Mouse (Mus musculus): Measurements from ENCODE around the gene Igsf9.

Gene Igsf9

DNA sequence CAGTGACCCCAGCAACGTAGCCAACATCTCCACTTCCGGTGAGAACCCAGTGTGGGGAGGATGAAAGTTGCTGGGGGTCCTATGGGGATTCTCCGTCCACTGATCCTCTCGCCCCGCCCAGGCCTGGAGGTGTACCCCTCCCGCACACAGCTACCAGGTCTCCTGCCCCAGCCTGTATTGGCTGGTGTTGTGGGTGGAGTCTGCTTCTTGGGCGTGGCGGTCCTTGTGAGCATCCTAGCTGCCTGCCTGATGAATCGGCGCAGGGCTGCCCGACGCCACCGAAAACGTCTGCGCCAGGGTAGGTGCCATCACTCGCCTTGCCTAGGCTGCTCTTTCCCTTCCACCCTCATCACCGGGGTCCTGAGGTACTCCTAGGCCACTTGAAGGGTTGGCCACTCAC, 14.4 kb downstream of the Igsf9 start:
- no peak for DNase-seq (ENCODE audit: low spot score in 2 of 2)

DNA sequence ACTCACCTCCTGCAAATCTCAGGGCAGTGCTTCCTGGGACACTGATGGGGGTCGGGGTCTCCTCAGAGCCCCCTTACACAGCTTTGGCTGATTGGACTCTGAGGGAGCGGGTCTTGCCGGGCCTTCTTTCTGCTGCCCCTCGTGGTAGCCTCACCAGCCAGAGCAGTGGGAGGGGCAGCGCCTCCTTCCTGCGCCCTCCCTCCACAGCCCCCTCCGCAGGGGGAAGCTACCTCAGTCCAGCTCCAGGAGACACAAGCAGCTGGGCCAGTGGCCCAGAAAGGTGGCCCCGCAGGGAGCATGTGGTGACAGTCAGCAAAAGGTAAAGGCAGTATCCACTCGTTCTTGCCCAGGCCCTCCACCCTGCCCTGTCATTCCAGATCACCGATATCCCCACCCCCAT, 15.8 kb downstream of the Igsf9 start:
- no peak for DNase-seq (ENCODE audit: low spot score in 2 of 2)

GRCm38 (mm10) chr1:172499765-172500441, 18.3 kb downstream of the Igsf9 start, which contains the start of gene Tagln2:
Tagln2 (plus strand) TSS chr1:172500047.
- no peak for DNase-seq (ENCODE audit: low spot score in 2 of 2)

DNA sequence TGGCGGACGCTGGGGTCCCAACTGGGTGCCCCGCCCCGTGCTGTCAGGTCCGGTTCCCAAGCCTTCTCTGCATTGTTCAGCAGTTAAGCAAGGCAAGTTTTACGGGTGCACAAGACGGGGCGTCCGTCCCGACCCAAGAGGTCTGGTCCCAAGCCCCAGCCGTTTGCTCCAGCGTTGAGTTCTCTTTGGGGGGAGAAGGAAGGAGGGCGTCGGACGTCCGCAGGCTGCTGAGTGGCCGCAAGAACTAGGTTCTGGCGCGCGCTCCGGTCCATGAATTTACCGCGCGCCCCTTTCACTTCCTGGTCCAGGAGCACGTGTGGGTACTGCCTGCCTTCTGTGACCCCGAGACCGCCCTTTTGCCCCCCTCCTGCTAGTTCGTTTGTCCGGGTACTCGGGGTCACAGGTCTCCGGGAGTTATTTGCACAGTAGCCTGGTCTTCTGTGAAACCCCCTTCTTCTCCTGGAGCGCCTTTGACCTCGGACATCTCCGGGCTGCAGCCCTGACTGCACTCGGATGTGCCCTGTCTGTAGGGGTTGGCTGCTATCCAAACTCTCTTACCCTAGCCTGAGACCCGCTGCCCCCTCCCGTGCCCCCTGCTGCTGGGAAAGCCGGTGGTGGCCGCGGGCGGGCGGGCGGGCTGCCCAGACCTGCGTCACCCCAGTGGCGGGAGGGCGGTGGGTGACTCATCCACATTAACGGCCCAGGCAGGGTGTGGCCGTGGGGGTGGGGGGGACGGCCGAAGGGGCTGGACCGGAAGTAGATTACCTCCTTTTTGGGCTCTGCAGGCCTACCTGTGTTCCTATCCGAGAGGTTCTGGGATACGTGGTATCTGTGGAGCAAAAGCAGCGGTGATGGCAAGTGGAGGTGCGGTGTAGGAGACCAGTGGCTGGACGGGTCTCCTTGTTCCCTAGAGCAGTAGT, 19.1 kb downstream of the Igsf9 start:
- DNase-seq (ENCODE audit: low spot score in 2 of 2), result no peak

DNA sequence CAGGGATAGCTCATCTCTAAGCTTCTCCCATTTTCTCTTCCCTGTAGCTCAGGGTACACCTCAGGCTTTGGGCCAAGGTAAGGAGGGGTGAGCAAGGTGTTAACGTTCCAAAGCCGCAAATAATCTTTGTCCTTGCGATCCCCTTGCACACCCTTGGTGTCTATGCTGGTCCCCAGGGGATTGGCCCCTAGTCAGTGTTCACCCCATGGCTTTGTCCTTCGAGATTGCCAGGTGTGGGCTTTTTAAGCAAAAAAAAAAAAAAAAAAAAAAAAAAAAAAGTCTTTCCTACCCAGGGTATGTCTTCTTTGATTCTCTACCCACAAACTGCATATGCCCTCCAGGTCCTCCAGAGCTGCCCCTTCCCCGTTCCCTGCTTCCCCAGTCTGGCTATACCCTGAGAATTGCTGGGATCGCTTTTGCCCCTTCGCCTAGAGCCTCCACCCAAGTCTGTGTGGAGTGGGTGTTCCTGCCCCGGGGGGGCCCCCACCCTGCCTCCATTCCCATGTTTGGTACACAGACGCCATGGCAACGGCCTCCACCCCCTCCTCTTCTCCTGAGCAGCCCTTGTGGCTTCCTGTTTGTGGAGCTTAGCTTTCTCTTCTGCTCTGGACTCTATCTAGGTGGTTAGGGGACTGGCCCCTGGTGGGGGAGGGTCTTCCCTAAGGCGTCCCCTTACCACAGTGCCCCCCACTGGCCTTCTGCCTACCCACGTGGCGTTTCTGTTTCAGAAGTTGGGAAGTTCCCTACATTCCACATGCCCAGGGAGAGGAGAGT, 20.0 kb downstream of the Igsf9 start:
- DNase-seq (ENCODE audit: low spot score in 2 of 2), result no peak

- no peak for DNase-seq (ENCODE audit: low spot score in 2 of 2)
Measured at GRCm38 (mm10) chr1:172502145-172503110, 20.8 kb downstream of the Igsf9 start.

DNA sequence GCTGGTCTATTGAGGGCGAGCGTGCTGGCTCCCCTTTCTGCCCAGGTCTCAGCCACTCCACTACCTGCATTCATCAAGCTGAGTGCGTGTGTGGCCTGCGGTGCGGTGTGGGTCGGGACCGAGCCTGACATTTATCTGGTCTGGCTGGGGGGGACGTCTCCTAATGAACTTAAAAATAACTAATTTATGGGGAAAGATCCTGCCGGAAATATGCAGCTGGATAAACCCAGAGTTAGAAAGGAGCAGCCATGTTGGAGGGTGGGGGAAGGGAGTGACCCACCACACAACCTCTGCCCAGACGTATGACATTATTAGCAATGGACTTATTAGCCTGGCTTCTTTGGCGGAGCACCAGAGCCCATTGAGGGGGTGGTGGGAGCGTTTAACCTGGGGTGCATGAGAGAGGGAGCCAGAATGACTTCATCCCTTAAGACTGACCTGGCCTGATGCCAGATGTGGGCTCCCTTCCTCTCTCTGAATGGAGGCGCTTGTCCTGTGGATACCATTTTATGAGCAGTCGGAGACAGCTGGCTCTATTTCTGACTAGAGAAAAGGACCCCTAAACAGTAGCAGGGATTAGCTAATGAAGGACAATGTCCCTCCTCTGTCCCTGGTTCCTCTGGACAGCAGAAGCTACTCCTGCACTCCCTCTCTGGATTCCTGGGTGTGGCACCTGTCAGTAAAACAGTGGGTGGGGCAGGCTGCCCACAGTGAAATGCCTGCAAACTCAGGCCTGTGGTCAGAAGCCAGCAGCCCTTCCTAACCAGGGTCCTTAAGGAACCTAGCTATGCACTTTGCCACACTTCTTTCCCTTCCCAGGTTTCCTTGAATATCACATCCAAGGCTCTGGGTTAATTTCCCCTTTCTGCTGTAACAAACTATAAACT, 21.8 kb downstream of the Igsf9 start:
- no peak for DNase-seq (ENCODE audit: low spot score in 2 of 2)

- DNase-seq (ENCODE audit: low spot score in 2 of 2), result no peak
Measured at GRCm38 (mm10) chr1:172504756-172505155, 23.2 kb downstream of the Igsf9 start.

DNA sequence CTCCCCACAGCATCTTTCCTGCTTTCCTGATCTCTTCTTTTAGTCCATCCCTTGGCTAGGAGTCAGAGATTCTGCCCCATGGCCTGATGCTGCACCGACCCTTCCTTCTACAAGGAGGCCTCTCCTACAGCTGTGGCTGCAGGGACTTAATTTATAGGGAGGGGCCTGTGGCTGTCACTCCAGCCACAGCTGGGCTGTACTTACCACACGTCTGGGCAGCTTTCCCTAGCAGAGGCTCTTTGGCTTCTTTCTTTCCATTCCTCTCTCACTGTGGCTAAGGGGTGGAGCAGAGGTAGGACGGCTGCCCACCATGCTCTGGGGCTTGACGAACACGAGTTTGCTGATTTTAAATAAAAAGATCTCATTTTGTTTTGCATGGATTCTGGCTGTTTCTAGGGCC, 25.4 kb downstream of the Igsf9 start:
- DNase-seq (ENCODE audit: low spot score in 2 of 2), result no peak

GRCm38 (mm10) chr1:172507701-172508100, 26.1 kb downstream of the Igsf9 start:
- no peak for DNase-seq (ENCODE audit: low spot score in 2 of 2)

DNA sequence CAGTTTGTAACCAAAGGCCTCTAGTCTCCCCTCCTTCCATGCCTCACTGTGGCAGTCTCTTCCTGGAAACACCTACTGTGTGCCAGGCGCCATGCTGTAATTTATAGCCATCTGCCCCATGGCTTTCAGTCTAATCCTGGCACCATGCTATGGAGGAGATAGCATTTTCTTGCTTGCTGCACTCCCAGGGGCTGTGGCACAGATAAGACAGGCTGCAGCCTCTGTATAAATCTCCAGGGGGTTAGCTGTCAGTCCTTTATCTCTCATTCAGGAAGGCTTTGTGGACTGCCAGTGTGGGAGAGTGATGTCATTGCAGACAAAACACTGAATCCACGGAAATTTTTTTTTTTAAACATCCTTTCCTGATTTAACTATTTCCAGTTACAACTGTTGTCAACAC, 26.6 kb downstream of the Igsf9 start:
- no peak for DNase-seq (ENCODE audit: low spot score in 2 of 2)

DNA sequence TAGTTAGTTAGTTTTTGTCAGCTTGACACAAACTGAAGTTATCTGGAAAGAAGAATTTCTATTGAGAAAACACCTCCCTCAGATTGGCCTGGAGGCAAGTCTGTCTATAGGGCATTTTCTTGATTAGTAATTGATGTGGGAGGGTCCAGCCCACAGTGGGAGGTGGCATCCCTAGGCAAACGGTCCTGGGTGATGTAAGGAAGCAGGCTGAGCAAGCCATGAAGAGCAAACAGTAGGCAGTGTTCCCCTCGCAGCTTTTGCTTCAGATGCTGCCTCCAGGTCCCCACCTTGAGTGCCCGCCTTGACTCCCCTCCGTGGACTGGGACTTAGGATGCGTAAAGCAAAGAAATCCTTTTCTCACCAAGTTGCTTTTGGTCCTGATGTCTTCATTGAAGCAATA, 27.6 kb downstream of the Igsf9 start:
- DNase-seq (ENCODE audit: low spot score in 2 of 2), result no peak

- no peak for DNase-seq (ENCODE audit: low spot score in 2 of 2)
Measured at GRCm38 (mm10) chr1:172509983-172510382, 28.4 kb downstream of the Igsf9 start.

DNA sequence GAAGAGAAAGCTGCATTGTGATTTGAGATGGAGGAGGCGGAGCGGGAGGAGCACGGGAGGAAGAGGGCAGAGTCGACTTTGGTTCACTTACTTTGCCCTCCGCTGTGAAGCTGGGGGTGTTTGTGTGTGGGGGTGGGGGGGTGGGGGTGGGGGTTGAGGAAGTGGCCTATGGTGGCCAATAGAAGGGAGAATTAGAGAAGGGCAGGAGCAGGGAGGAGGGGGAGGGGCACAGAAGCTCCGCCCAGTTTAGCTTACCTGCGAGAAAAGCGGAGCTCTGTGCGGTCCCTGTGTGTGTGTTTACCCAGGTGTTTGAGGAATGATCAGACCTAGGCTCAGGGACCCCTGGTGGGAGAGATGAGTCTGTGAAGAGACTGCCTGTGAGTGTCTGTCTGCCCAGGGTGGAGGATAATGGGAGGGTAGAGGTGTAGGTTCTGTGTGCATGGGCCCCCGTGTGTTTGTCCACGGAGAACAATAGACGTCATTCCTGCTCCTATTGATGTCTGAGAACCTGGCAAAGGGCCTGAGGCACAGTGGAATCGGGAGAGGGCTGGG, 28.9 kb downstream of the Igsf9 start:
- no peak for DNase-seq (ENCODE audit: low spot score in 2 of 2)

DNA sequence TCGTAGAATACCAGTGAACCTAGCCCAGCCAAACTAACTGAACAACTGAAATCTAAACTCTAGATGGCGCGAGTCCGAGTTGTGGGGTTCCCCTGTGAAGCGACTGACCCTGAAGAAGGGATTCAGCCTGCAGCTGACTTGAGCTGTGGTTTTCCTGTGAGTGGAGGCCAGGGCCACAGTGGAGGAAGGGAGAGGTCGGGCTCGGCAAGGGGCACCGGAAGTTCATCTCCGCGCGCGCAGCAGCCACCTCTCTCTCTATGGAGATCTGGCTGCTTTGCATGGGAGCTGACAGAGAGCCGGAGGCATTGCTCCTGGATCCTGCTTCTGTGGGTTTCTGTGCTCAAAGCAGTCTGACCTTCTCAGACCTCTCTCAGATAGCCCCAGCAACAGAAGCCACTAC, 31.4 kb downstream of the Igsf9 start:
- DNase-seq (ENCODE audit: low spot score in 2 of 2), result no peak

GRCm38 (mm10) chr1:172513525-172514212, 32.1 kb downstream of the Igsf9 start:
- no peak for DNase-seq (ENCODE audit: low spot score in 2 of 2)

DNA sequence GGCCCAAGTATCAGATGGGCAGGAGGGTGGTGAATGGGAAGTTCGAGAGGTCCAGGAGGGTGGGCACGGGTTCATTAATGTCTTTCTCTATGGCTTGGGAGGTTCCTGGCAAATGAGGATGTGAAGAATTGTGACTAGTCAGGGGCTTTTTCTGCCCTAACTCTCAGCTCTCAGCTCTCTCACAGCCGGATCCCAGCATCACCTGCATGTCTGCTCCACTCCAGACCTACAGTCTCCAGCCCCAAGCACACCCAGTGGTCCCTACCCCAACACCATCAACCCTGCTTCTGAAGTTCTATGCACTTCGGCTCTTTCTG, 32.6 kb downstream of the Igsf9 start:
- DNase-seq (ENCODE audit: low spot score in 2 of 2), result no peak

- DNase-seq (ENCODE audit: low spot score in 2 of 2), result no peak
Measured at GRCm38 (mm10) chr1:172514551-172515268, 33.1 kb downstream of the Igsf9 start.

- no peak for DNase-seq (ENCODE audit: low spot score in 2 of 2)
Measured at GRCm38 (mm10) chr1:172515396-172515795, 33.8 kb downstream of the Igsf9 start.
